Mouse (Mus musculus) midbrain, embryonic 16.5 days (tissue): ENCODE data around the gene Chka. TPM values are rescaled to one million over a fixed set of nuclear protein-coding genes. Genes with fewer than 3 reads are reported as not detected.
A peak's percentile ranks its signal among the peaks of the same experiment; 100 is the strongest.

Experiments used
- ATAC-seq: fragments of 200-750 bp; cut with Nextera tagmentation; 2 replicates; pipeline ENCODE4 v1.8.0; 2017; ENCODE audit warnings: moderate TSS enrichment
- H3K27ac ChIP-seq: fragments of 300-500 bp; sonication (generic); 2 replicates; pipeline ENCODE4 v1.5.1; 2014; ENCODE audit warnings: mild to moderate bottlenecking, low read length, mixed read lengths
- H3K27me3 ChIP-seq: fragments of 300-500 bp; sonication (generic); 2 replicates; pipeline ENCODE4 v1.6.1; 2014; ENCODE audit warnings: low read depth, low read length, mixed read lengths; ENCODE audit not compliant: control insufficient read depth, insufficient read depth
- H3K36me3 ChIP-seq: fragments of 300-500 bp; sonication (generic); 2 replicates; pipeline ENCODE4 v1.6.1; 2014; ENCODE audit warnings: mild to moderate bottlenecking, low read length, moderate library complexity, mixed read lengths; ENCODE audit not compliant: control insufficient read depth, insufficient read depth
- H3K4me1 ChIP-seq: fragments of 300-500 bp; sonication (generic); 2 replicates; pipeline ENCODE4 v1.6.1; 2014; ENCODE audit warnings: mild to moderate bottlenecking, low read length, mixed read lengths; ENCODE audit not compliant: control insufficient read depth, insufficient read depth
- H3K4me2 ChIP-seq: fragments of 300-500 bp; sonication (generic); 2 replicates; pipeline ENCODE4 v1.6.1; 2014; ENCODE audit warnings: mild to moderate bottlenecking, low read length, mixed read lengths
- H3K4me3 ChIP-seq: fragments of 300-500 bp; sonication (generic); 2 replicates; pipeline ENCODE4 v1.5.1; 2014; ENCODE audit warnings: low read depth, mild to moderate bottlenecking, low read length, moderate library complexity, mixed read lengths
- H3K9ac ChIP-seq: fragments of 300-500 bp; sonication (generic); 2 replicates; pipeline ENCODE4 v1.6.1; 2014; ENCODE audit warnings: low read depth, low read length, mixed read lengths
- H3K9me3 ChIP-seq: fragments of 300-500 bp; sonication (generic); replicated peaks from 2 replicates; pipeline ENCODE4 v1.6.1; 2014; ENCODE audit warnings: mild to moderate bottlenecking, low read length, mixed read lengths; ENCODE audit not compliant: control insufficient read depth, poor library complexity, severe bottlenecking
- WGBS: fragments of 180-500 bp; shearing (Covaris S2); extraction: QIAGEN DNeasy Blood & Tissue Kit; methylation state at CpG from one replicate; pipeline ENCODE4 v1.1.7; 2014; 5-methylcytosine and 5-hydroxymethylcytosine counted together
- polyA plus RNA-seq: library from polyadenylated mRNA; unstranded; fragments of >200 nt; fragmentation: Nextera tagmentation; extraction: Ambion mirVana; gene quantifications from 2 replicates; pipeline ENCODE4 v1.2.1, GENCODE M21; 2015

Chka gene
- polyA plus RNA-seq, 1 experiment from 2014 or later: 56.1 TPM

- no peak overlapping the region for H3K27ac ChIP-seq
- H3K9me3 ChIP-seq: no peaks in the 10 kb centered on the region
- no peaks in the 10 kb centered on the region for H3K27me3 ChIP-seq
- H3K4me3 ChIP-seq: no peak overlapping the region
- H3K36me3 ChIP-seq: peaks cover 29% of the 10 kb centered on the region
- no peak overlapping the region for H3K4me2 ChIP-seq
- H3K9ac ChIP-seq: no peak overlapping the region
- no peak for ATAC-seq
- H3K4me1 ChIP-seq: peaks cover 5% of the 10 kb centered on the region
- WGBS: 96% methylated on average over 4 of the region's 4 CpGs
Measured at GRCm38 (mm10) chr19:3893545-3894116, 42.1 kb downstream of the Chka start.

GRCm38 (mm10) chr19:3894294-3894693 is 42.7 kb downstream of the Chka start:
- Histone ChIP-seq H3K27me3 (no peaks in the 10 kb centered on the region), H3K4me1 (peaks cover 5% of the 10 kb centered on the region), H3K4me3 (no peak overlapping the region), H3K27ac (no peak overlapping the region), H3K9me3 (no peaks in the 10 kb centered on the region), H3K9ac (no peak overlapping the region), H3K4me2 (no peak overlapping the region), H3K36me3 (peaks cover 29% of the 10 kb centered on the region)
- ATAC-seq: no peak
- WGBS: 91% methylated on average over 2 of the region's 2 CpGs

- peaks cover 24% of the 10 kb centered on the region for H3K36me3 ChIP-seq
- ATAC-seq: peak; percentile 80
- no peak overlapping the region for H3K9ac ChIP-seq
- no peak overlapping the region for H3K4me2 ChIP-seq
- H3K9me3 ChIP-seq: no peaks in the 10 kb centered on the region
- peak overlapping the region; percentile 48 for H3K27ac ChIP-seq
- H3K27me3 ChIP-seq: no peaks in the 10 kb centered on the region
- peaks cover 5% of the 10 kb centered on the region for H3K4me1 ChIP-seq
- WGBS: 18% methylated on average over 3 of the region's 3 CpGs
- no peak overlapping the region for H3K4me3 ChIP-seq
Measured at GRCm38 (mm10) chr19:3895171-3895631, 43.6 kb downstream of the Chka start.

- H3K27ac ChIP-seq: peak overlapping the region; percentile 48; the same call in 1 of the 2 replicates
Measured at GRCm38 (mm10) chr19:3896208-3896607, 44.6 kb downstream of the Chka start.

GRCm38 (mm10) chr19:3897557-3897956 is 46.0 kb downstream of the Chka start:
- no peak overlapping the region for H3K27ac ChIP-seq
- no peaks in the 10 kb centered on the region for H3K27me3 ChIP-seq
- ATAC-seq: no peak
- peaks cover 5% of the 10 kb centered on the region for H3K4me1 ChIP-seq
- H3K9me3 ChIP-seq: no peaks in the 10 kb centered on the region
- H3K4me2 ChIP-seq: no peak overlapping the region
- H3K36me3 ChIP-seq: peaks cover 14% of the 10 kb centered on the region
- H3K9ac ChIP-seq: no peak overlapping the region
- no peak overlapping the region for H3K4me3 ChIP-seq
- WGBS: 90% methylated on average over 5 of the region's 5 CpGs

More at GRCm38 (mm10) chr19:3896208-3896607, 44.6 kb downstream of the Chka start:
- Histone ChIP-seq H3K9me3 (no peaks in the 10 kb centered on the region), H3K4me2 (no peak overlapping the region), H3K9ac (no peak overlapping the region), H3K4me3 (no peak overlapping the region), H3K4me1 (peaks cover 5% of the 10 kb centered on the region), H3K36me3 (peaks cover 18% of the 10 kb centered on the region), H3K27me3 (no peaks in the 10 kb centered on the region)
- no peak for ATAC-seq
- 92% methylated on average over 10 of the region's 10 CpGs for whole genome bisulfite sequencing

- no peaks in the 10 kb centered on the region for H3K27me3 ChIP-seq
- H3K4me2 ChIP-seq: no peak overlapping the region
- no peaks in the 10 kb centered on the region for H3K9me3 ChIP-seq
- no peak overlapping the region for H3K27ac ChIP-seq
- peaks cover 5% of the 10 kb centered on the region for H3K4me1 ChIP-seq
- WGBS: 87% methylated on average over 7 of the region's 7 CpGs
- H3K36me3 ChIP-seq: peaks cover 7% of the 10 kb centered on the region; the same call in 1 of the 2 replicates
- H3K9ac ChIP-seq: no peak overlapping the region
- H3K4me3 ChIP-seq: no peak overlapping the region
- ATAC-seq: no peak
Measured at GRCm38 (mm10) chr19:3898952-3899351, 47.4 kb downstream of the Chka start.

- Histone ChIP-seq H3K4me1 (peaks cover 5% of the 10 kb centered on the region), H3K4me2 (no peak overlapping the region), H3K9ac (no peak overlapping the region), H3K4me3 (no peak overlapping the region), H3K27ac (no peak overlapping the region), H3K27me3 (no peaks in the 10 kb centered on the region), H3K9me3 (no peaks in the 10 kb centered on the region), H3K36me3 (0 out of 2 replicates have a peak, but pooled peaks cover 5% of the 10 kb centered on the region)
- WGBS: 95% methylated on average over 4 of the region's 4 CpGs
- no peak for ATAC-seq
Measured at GRCm38 (mm10) chr19:3899618-3900017, 48.0 kb downstream of the Chka start.

GRCm38 (mm10) chr19:3902966-3903365 is 51.4 kb downstream of the Chka start:
- no peak overlapping the region for H3K4me3 ChIP-seq
- WGBS: 78% methylated on average over 12 of the region's 12 CpGs
- H3K9me3 ChIP-seq: no peaks in the 10 kb centered on the region
- H3K4me2 ChIP-seq: no peak overlapping the region
- peaks cover 8% of the 10 kb centered on the region for H3K4me1 ChIP-seq
- ATAC-seq: no peak
- H3K27me3 ChIP-seq: no peaks in the 10 kb centered on the region; the same call in 1 of the 2 replicates
- H3K36me3 ChIP-seq: no peaks in the 10 kb centered on the region; the same call in 1 of the 2 replicates
- no peak overlapping the region for H3K27ac ChIP-seq
- no peak overlapping the region for H3K9ac ChIP-seq

- WGBS: 54% methylated on average over 25 of the region's 25 CpGs
- ATAC-seq: no peak
Measured at GRCm38 (mm10) chr19:3903648-3904362, 52.2 kb downstream of the Chka start.

More at GRCm38 (mm10) chr19:3903648-3904362, 52.2 kb downstream of the Chka start:
- no peaks in the 10 kb centered on the region; the same call in 1 of the 2 replicates for H3K27me3 ChIP-seq
- H3K4me2 ChIP-seq: no peak overlapping the region
- H3K9ac ChIP-seq: no peak overlapping the region
- peaks cover 4% of the 10 kb centered on the region; the same call in 1 of the 2 replicates for H3K36me3 ChIP-seq
- H3K4me1 ChIP-seq: peaks cover 8% of the 10 kb centered on the region
- no peak overlapping the region for H3K4me3 ChIP-seq
- H3K27ac ChIP-seq: no peak overlapping the region
- no peaks in the 10 kb centered on the region for H3K9me3 ChIP-seq
